Mouse (Mus musculus) thymus, adult 2 months (tissue): ENCODE measurements around the gene Scimp.

Source experiments
- CTCF ChIP-seq: fragments of 200-500 bp; IDR thresholded peaks from 2 replicates; pipeline ENCODE4 v1.5.1; 2012; ENCODE audit warnings: mild to moderate bottlenecking, control low read depth, low read length, moderate library complexity, borderline replicate concordance; ENCODE audit not compliant: control insufficient read depth, poor library complexity, insufficient read depth; ENCODE audit errors: extremely low read depth
- POLR2A ChIP-seq: fragments of 200-500 bp; IDR thresholded peaks from 2 replicates; pipeline ENCODE4 v1.6.1; 2012; ENCODE audit warnings: mild to moderate bottlenecking, low read length, control low read depth, moderate library complexity; ENCODE audit not compliant: control insufficient read depth, poor library complexity, insufficient read depth; ENCODE audit errors: extremely low read depth

- TF ChIP-seq CTCF (peak; percentile 49; the same call in 1 of the 2 replicates), POLR2A (peak; percentile 79)
Observed at GRCm38 (mm10) chr11:70844559-70845456, 32.4 kb upstream of the Scimp start, which contains the start of gene Rabep1.
